Mouse (Mus musculus): Measurements from ENCODE around the gene 2700097O09Rik.
"Not testable (repeated sequence)": the region's sequence is repeated elsewhere in the genome, so short reads cannot be mapped to it uniquely, and the experiment has no call there.

Gene 2700097O09Rik

GRCm38 (mm10) chr12:55079726-55080600 lies at the start of gene 2700097O09Rik, which contains the start of gene Srp54a:
2700097O09Rik (minus strand) TSS chr12:55080110.
Srp54a (plus strand) TSS chr12:55080262.
- peak; percentile 84 for DNase-seq (ENCODE audit: low read depth, low spot score)

- not testable (repeated sequence) for DNase-seq (ENCODE audit: low read depth, low spot score)
Observed at GRCm38 (mm10) chr12:55124731-55125130, 44.8 kb upstream of the 2700097O09Rik start.

GRCm38 (mm10) chr12:55124242-55124641 lies 44.3 kb upstream of the 2700097O09Rik start, which contains the start of gene Fam177a:
Fam177a (plus strand) TSS chr12:55124469.
- not testable (repeated sequence) for DNase-seq (ENCODE audit: low read depth, low spot score)

GRCm38 (mm10) chr12:55112616-55113015 lies 32.7 kb upstream of the 2700097O09Rik start:
- not testable (repeated sequence) for DNase-seq (ENCODE audit: low read depth, low spot score)

GRCm38 (mm10) chr12:55092127-55092526 lies 12.2 kb upstream of the 2700097O09Rik start:
- not testable (repeated sequence) for DNase-seq (ENCODE audit: low read depth, low spot score)

GRCm38 (mm10) chr12:55080601-55080942 lies 662 bp upstream of the 2700097O09Rik start:
- DNase-seq (ENCODE audit: low read depth, low spot score): not testable (repeated sequence)

GRCm38 (mm10) chr12:55078706-55079105 lies 1.2 kb downstream of the 2700097O09Rik start:
- not testable (repeated sequence) for DNase-seq (ENCODE audit: low read depth, low spot score)

GRCm38 (mm10) chr12:55075296-55075695 lies 4.6 kb downstream of the 2700097O09Rik start:
- DNase-seq (ENCODE audit: low read depth, low spot score): no peak

GRCm38 (mm10) chr12:55073686-55074085 lies 6.2 kb downstream of the 2700097O09Rik start:
- DNase-seq (ENCODE audit: low read depth, low spot score): no peak

- no peak for DNase-seq (ENCODE audit: low read depth, low spot score)
Observed at GRCm38 (mm10) chr12:55072495-55072894, 7.4 kb downstream of the 2700097O09Rik start.

- DNase-seq (ENCODE audit: low read depth, low spot score): no peak
Observed at GRCm38 (mm10) chr12:55062141-55062540, 17.8 kb downstream of the 2700097O09Rik start.

GRCm38 (mm10) chr12:55061006-55061405 lies 18.9 kb downstream of the 2700097O09Rik start:
- no peak for DNase-seq (ENCODE audit: low read depth, low spot score)

GRCm38 (mm10) chr12:55060212-55060898 lies 19.6 kb downstream of the 2700097O09Rik start:
- DNase-seq (ENCODE audit: low read depth, low spot score): no peak

GRCm38 (mm10) chr12:55059812-55060211 lies 20.1 kb downstream of the 2700097O09Rik start:
- no peak for DNase-seq (ENCODE audit: low read depth, low spot score)

GRCm38 (mm10) chr12:55058865-55059615 lies 20.9 kb downstream of the 2700097O09Rik start:
- DNase-seq (ENCODE audit: low read depth, low spot score): peak; percentile 42

GRCm38 (mm10) chr12:55056703-55057102 lies 23.2 kb downstream of the 2700097O09Rik start:
- DNase-seq (ENCODE audit: low read depth, low spot score): no peak

- no peak for DNase-seq (ENCODE audit: low read depth, low spot score)
Observed at GRCm38 (mm10) chr12:55054551-55055241, 25.2 kb downstream of the 2700097O09Rik start.

- no peak for DNase-seq (ENCODE audit: low read depth, low spot score)
Observed at GRCm38 (mm10) chr12:55053267-55053666, 26.6 kb downstream of the 2700097O09Rik start.

GRCm38 (mm10) chr12:55051210-55052173 lies 28.4 kb downstream of the 2700097O09Rik start:
- DNase-seq (ENCODE audit: low read depth, low spot score): no peak

Measured in skeletal muscle tissue, adult 2 months (tissue).